Mouse (Mus musculus) embryo, embryonic 10 days (tissue): Measurements from ENCODE around the gene Use1.
A peak's percentile ranks its signal among the peaks of the same experiment; 100 is the strongest.

Source experiments
- DNase-seq: peaks from one replicate; pipeline ENCODE4 v3.0.0-alpha.2; 2015; ENCODE audit warnings: low spot score

Gene Use1

DNA sequence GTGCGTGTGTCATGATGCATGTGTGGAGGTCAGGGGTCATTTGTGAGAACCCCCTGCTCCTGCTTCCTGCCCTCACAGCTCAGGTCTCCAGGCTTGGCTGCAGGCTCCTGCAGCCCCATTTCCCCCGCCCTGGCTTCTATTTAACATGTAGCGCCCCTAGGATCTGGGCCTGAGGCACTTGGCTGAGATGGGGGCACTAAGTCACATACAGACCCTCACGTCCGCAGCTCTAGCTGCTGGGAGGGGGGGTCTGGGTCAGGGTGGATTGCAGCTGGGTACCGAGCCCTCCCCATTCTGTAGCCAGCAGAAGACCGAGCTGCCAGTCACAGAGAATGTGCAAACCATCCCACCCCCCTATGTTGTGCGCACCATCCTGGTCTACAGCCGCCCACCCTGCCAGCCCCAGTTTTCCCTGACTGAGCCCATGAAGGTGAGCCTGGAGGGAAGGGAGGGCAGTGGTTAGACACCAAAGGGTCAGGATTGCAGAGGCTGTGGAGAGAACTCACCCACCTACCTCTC, 35.9 kb downstream of the Use1 start:
- no peak for DNase-seq

GRCm38 (mm10) chr8:71403107-71403885, 36.6 kb downstream of the Use1 start:
- DNase-seq: no peak

DNA sequence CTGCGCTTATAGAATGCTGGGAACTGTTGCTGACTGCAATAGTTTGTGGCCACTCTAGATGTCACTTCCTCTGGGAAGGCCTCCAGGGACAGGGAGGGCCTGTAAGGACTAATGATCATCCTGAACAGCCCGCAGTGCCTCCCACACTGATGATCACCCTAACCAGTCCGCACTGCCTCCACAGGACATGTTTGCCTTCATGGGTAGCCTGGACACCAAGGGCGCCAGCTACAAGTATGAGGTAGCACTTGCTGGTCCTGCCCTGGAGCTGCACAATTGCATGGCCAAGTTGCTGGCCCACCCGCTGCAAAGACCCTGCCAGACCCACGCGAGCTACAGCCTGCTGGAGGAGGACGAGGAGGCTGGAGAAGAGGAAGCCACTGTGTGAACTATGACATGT, 37.4 kb downstream of the Use1 start:
- DNase-seq: no peak

GRCm38 (mm10) chr8:71404951-71405351, 38.3 kb downstream of the Use1 start:
- no peak for DNase-seq

GRCm38 (mm10) chr8:71405401-71406098, 38.9 kb downstream of the Use1 start, which contains the start of gene Ankle1:
TSS of gene Ankle1 (plus strand) at chr8:71406010.
- peak; percentile 98 for DNase-seq

- DNase-seq: peak; percentile 92
These were observed 39.7 kb downstream of the Use1 start for GRCm38 (mm10) chr8:71406099-71407015.

DNA sequence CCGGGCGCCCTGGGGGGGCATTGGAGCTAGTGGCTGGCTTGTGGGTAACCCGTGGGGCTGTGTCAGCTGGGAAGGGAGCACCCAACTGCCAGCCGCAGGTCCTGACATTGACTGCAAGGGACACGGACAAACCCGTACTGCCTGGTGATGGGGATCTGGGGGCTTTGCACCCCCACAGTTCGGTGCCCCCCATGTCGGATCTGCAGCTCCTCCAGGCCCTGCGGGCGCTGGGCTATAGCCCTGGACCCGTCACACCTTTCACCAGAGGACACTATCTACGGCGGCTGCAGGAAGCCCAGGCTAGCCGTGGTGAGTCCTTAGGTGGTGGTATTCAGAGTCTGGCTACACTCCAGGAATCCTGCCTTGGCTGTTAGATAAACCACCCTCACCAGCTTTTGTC, 40.8 kb downstream of the Use1 start:
- no peak for DNase-seq

- no peak for DNase-seq
These were observed 41.6 kb downstream of the Use1 start for GRCm38 (mm10) chr8:71408231-71408630.

GRCm38 (mm10) chr8:71411535-71412273, 45.1 kb downstream of the Use1 start:
- no peak for DNase-seq
